Mouse (Mus musculus): ENCODE data around the gene Lrch3.

DNA sequence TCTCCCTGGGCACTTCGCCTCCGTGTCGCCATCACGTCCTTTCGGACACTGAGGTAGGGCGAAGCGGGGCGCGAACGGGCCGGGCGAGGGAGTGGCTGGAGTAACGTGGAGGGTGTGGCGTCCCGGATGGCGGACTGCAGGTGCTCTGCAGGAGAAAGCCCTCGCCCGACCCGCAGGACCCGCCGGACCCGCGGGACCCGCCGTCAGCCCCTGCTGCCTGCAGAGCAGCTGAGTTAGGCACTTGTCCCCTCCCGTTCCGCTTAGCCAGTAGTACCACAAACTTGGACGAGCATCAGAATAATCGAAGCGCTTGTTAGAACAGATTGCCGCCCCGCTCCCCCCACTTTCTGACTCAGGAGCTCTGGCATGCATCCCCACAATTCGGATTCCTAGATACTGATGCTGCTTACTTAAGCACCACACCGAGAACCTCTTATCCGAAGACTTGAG, 148.8 kb downstream of the Lrch3 start:
- TF ChIP-seq CTCF (IDR thresholded peaks at IDR 0.05; ENCODE audit: borderline replicate concordance, insufficient read depth, low read length) (no peak), POLR2A (IDR thresholded peaks at IDR 0.05; ENCODE audit: low read depth, low read length) (no peak)
